Mouse (Mus musculus) embryonic facial prominence, embryonic 15.5 days (tissue): ENCODE results near the gene Ccdc191. TPM values are rescaled to one million over a fixed set of nuclear protein-coding genes. Genes with fewer than 3 reads are reported as not detected.

Source experiments
- ATAC-seq: fragments of 200-750 bp; cut with Nextera tagmentation; 2 replicates; pipeline ENCODE4 v1.8.0; 2017; ENCODE audit warnings: low read depth, moderate TSS enrichment; ENCODE audit not compliant: insufficient number of reproducible peaks, low FRiP score, low TSS enrichment
- H3K27ac ChIP-seq: fragments of 300-500 bp; sonication (generic); replicated peaks from 2 replicates; pipeline ENCODE4 v1.5.1; 2015; ENCODE audit warnings: mild to moderate bottlenecking, inconsistent platforms
- H3K27me3 ChIP-seq: fragments of 300-500 bp; sonication (generic); 2 replicates; pipeline ENCODE4 v1.6.1; 2015; ENCODE audit warnings: inconsistent platforms
- H3K36me3 ChIP-seq: fragments of 300-500 bp; sonication (generic); 2 replicates; pipeline ENCODE4 v1.6.1; 2015; ENCODE audit warnings: mild to moderate bottlenecking, inconsistent platforms
- H3K4me1 ChIP-seq: fragments of 300-500 bp; sonication (generic); 2 replicates; pipeline ENCODE4 v1.6.1; 2015; ENCODE audit warnings: inconsistent platforms
- H3K4me2 ChIP-seq: fragments of 300-500 bp; sonication (generic); replicated peaks from 2 replicates; pipeline ENCODE4 v1.6.1; 2015; ENCODE audit warnings: mild to moderate bottlenecking, inconsistent platforms
- H3K4me3 ChIP-seq: fragments of 300-500 bp; sonication (generic); replicated peaks from 2 replicates; pipeline ENCODE4 v1.5.1; 2015; ENCODE audit warnings: mild to moderate bottlenecking, inconsistent platforms
- H3K9ac ChIP-seq: fragments of 300-500 bp; sonication (generic); 2 replicates; pipeline ENCODE4 v1.6.1; 2015; ENCODE audit warnings: inconsistent platforms
- H3K9me3 ChIP-seq: fragments of 300-500 bp; sonication (generic); replicated peaks from 2 replicates; pipeline ENCODE4 v1.6.1; 2016; ENCODE audit warnings: inconsistent platforms
- WGBS: fragments of 180-500 bp; shearing (Covaris S2); methylation state at CpG from one replicate; pipeline ENCODE4 v1.1.7; 2015; 5-methylcytosine and 5-hydroxymethylcytosine counted together
- polyA plus RNA-seq: library from polyadenylated mRNA; unstranded; fragments of >200 nt; fragmentation: Nextera tagmentation; extraction: Ambion mirVana; gene quantifications from 2 replicates; pipeline ENCODE4 v1.2.1, GENCODE M21; 2015

The Ccdc191 gene
- polyA plus RNA-seq, 1 experiment from 2014 or later: 16.5 TPM

- no peaks in the 10 kb centered on the region for H3K4me1 ChIP-seq
- no peak overlapping the region for H3K4me2 ChIP-seq
- no peaks in the 10 kb centered on the region for H3K9me3 ChIP-seq
- no peaks in the 10 kb centered on the region for H3K36me3 ChIP-seq
- H3K4me3 ChIP-seq: no peak overlapping the region
- no peak overlapping the region for H3K9ac ChIP-seq
- no peak for ATAC-seq
- 81% methylated on average over 3 of the region's 3 CpGs for WGBS
- H3K27ac ChIP-seq: no peak overlapping the region
- H3K27me3 ChIP-seq: no peaks in the 10 kb centered on the region
Observed at GRCm38 (mm10) chr16:43931502-43931901, 41.9 kb downstream of the Ccdc191 start.

DNA sequence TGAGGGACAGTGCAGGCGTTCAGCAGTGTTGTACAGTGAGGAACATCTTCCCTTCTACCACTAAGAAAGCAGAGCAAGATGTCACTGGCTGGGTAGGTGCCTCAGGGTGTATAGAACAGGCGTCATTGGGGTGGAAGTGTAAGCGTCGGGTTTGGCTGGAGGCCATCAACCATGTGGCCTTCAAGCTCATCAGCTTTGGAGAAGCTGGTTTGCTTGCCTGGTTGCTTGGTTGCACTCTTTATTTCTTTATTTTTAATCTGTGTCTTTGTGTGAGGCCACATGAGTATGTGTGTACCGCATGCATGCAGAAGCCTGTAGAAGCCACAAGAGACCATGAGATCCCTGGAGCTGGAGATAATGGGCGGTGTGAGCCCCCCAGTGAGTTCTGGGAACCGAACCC, 42.7 kb downstream of the Ccdc191 start:
- 80% methylated on average over 7 of the region's 7 CpGs for WGBS
- Histone ChIP-seq H3K9me3 (no peaks in the 10 kb centered on the region), H3K27me3 (no peaks in the 10 kb centered on the region), H3K4me1 (no peaks in the 10 kb centered on the region), H3K4me3 (no peak overlapping the region), H3K9ac (no peak overlapping the region), H3K27ac (no peak overlapping the region), H3K36me3 (no peaks in the 10 kb centered on the region), H3K4me2 (no peak overlapping the region)
- ATAC-seq: no peak

GRCm38 (mm10) chr16:43933041-43933440, 43.4 kb downstream of the Ccdc191 start:
- no peaks in the 10 kb centered on the region for H3K36me3 ChIP-seq
- no peak for ATAC-seq
- no peaks in the 10 kb centered on the region for H3K9me3 ChIP-seq
- no peaks in the 10 kb centered on the region for H3K27me3 ChIP-seq
- H3K9ac ChIP-seq: no peak overlapping the region
- H3K4me2 ChIP-seq: no peak overlapping the region
- H3K4me3 ChIP-seq: no peak overlapping the region
- WGBS: 81% methylated on average over 6 of the region's 6 CpGs
- no peaks in the 10 kb centered on the region for H3K4me1 ChIP-seq
- H3K27ac ChIP-seq: no peak overlapping the region

GRCm38 (mm10) chr16:43934856-43935255, 45.3 kb downstream of the Ccdc191 start:
- H3K36me3 ChIP-seq: 0 out of 2 replicates have a peak, but pooled peaks cover 5% of the 10 kb centered on the region
- H3K4me3 ChIP-seq: no peak overlapping the region
- no peak overlapping the region for H3K27ac ChIP-seq
- no peaks in the 10 kb centered on the region for H3K27me3 ChIP-seq
- H3K9ac ChIP-seq: no peak overlapping the region
- WGBS: 76% methylated on average over 8 of the region's 8 CpGs
- no peak overlapping the region for H3K4me2 ChIP-seq
- H3K4me1 ChIP-seq: no peaks in the 10 kb centered on the region
- ATAC-seq: no peak
- no peaks in the 10 kb centered on the region for H3K9me3 ChIP-seq

DNA sequence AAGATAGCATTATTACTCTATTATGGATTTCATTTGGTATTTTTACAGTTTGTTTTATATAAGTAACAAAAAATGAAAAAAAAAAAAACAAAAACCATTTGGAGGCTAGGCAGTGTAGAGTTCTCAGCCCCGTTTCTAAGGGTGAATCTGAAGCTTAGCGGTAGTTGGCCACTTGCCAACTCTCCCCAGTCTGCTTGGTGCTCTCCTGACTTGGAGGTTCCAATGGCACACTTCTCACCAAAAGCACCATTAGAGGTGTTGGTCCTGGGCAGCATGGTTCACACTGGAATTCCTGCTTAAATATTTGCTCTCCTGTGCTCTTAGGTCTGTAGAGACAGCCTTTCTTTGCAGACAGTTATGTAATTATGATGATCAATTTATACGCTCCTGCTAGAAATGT, 45.8 kb downstream of the Ccdc191 start:
- H3K36me3 ChIP-seq: 0 out of 2 replicates have a peak, but pooled peaks cover 5% of the 10 kb centered on the region
- H3K4me3 ChIP-seq: no peak overlapping the region
- H3K9me3 ChIP-seq: no peaks in the 10 kb centered on the region
- 56% methylated on average over 3 of the region's 3 CpGs for WGBS
- H3K27me3 ChIP-seq: no peaks in the 10 kb centered on the region
- H3K27ac ChIP-seq: no peak overlapping the region
- no peak overlapping the region for H3K4me2 ChIP-seq
- no peak for ATAC-seq
- H3K4me1 ChIP-seq: no peaks in the 10 kb centered on the region
- no peak overlapping the region for H3K9ac ChIP-seq

GRCm38 (mm10) chr16:43935892-43936291, 46.3 kb downstream of the Ccdc191 start:
- H3K27ac ChIP-seq: no peak overlapping the region
- no peak overlapping the region for H3K9ac ChIP-seq
- H3K4me2 ChIP-seq: no peak overlapping the region
- no peak overlapping the region for H3K4me3 ChIP-seq
- no peak for ATAC-seq
- H3K9me3 ChIP-seq: no peaks in the 10 kb centered on the region
- no peaks in the 10 kb centered on the region for H3K4me1 ChIP-seq
- no peaks in the 10 kb centered on the region for H3K27me3 ChIP-seq
- WGBS: 58% methylated on average over 3 of the region's 3 CpGs
- H3K36me3 ChIP-seq: 0 out of 2 replicates have a peak, but pooled peaks cover 5% of the 10 kb centered on the region

GRCm38 (mm10) chr16:43940846-43941245, 51.2 kb downstream of the Ccdc191 start:
- no peak overlapping the region for H3K9ac ChIP-seq
- no peak overlapping the region for H3K4me2 ChIP-seq
- H3K36me3 ChIP-seq: 0 out of 2 replicates have a peak, but pooled peaks cover 5% of the 10 kb centered on the region
- no peak for ATAC-seq
- no peaks in the 10 kb centered on the region for H3K9me3 ChIP-seq
- no peaks in the 10 kb centered on the region for H3K4me1 ChIP-seq
- H3K4me3 ChIP-seq: no peak overlapping the region
- WGBS: 89% methylated on average over 4 of the region's 4 CpGs
- H3K27me3 ChIP-seq: no peaks in the 10 kb centered on the region
- H3K27ac ChIP-seq: no peak overlapping the region

DNA sequence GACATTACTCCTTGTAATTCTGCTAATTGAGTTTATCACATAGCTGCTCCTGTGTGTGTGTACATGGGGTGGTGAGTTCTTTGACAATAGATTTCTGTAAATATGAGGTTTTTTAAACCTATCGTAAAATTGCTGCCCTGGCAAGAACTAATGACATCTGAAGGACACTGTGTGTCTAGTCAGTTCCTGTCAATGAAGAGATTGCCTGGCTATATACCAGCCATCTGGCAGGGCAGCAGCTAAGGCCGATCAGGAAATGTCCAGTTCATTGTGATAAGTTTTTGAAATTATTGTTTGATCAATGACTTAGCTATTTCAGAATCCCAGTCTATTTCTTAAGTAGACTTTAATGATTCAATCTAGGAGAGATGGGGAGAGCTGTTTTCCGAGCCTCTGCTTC, 55.8 kb downstream of the Ccdc191 start:
- H3K9me3 ChIP-seq: no peaks in the 10 kb centered on the region
- H3K36me3 ChIP-seq: no peaks in the 10 kb centered on the region
- no peak overlapping the region for H3K4me2 ChIP-seq
- ATAC-seq: no peak
- no peak overlapping the region for H3K27ac ChIP-seq
- H3K27me3 ChIP-seq: no peaks in the 10 kb centered on the region
- no peak overlapping the region for H3K9ac ChIP-seq
- H3K4me1 ChIP-seq: no peaks in the 10 kb centered on the region
- H3K4me3 ChIP-seq: no peak overlapping the region
- 81% methylated on average over 3 of the region's 3 CpGs for WGBS

DNA sequence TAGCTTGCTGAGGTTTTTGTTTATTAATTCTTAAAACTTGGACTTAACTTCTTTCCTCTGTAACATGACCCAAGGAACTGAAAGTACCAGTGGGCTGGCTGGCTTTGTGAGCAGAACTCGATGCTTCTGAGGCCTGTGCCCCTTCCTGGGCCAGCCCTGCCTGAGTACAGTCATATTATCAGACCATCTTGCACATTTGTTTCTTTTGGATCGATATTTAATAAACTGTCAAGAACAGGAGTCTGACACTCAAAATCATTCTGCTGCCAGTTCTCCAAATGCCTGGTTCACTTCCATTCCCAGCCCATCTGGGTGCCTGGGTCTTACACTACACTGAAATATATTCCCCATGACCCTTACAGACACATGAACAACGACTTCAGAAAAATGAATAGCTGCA, 56.3 kb downstream of the Ccdc191 start:
- H3K9ac ChIP-seq: no peak overlapping the region
- WGBS: 47% methylated on average over 3 of the region's 3 CpGs
- no peak for ATAC-seq
- no peaks in the 10 kb centered on the region for H3K36me3 ChIP-seq
- no peaks in the 10 kb centered on the region for H3K9me3 ChIP-seq
- no peak overlapping the region for H3K27ac ChIP-seq
- no peak overlapping the region for H3K4me2 ChIP-seq
- no peak overlapping the region for H3K4me3 ChIP-seq
- no peaks in the 10 kb centered on the region for H3K27me3 ChIP-seq
- H3K4me1 ChIP-seq: no peaks in the 10 kb centered on the region

GRCm38 (mm10) chr16:43951591-43951990, 62.0 kb downstream of the Ccdc191 start:
- no peaks in the 10 kb centered on the region for H3K4me1 ChIP-seq
- WGBS: 67% methylated on average over 4 of the region's 4 CpGs
- no peak for ATAC-seq
- no peaks in the 10 kb centered on the region for H3K27me3 ChIP-seq
- H3K9ac ChIP-seq: no peak overlapping the region
- H3K36me3 ChIP-seq: 0 out of 2 replicates have a peak, but pooled peaks cover 6% of the 10 kb centered on the region
- H3K27ac ChIP-seq: no peak overlapping the region
- no peak overlapping the region for H3K4me2 ChIP-seq
- H3K4me3 ChIP-seq: no peak overlapping the region
- no peaks in the 10 kb centered on the region for H3K9me3 ChIP-seq

DNA sequence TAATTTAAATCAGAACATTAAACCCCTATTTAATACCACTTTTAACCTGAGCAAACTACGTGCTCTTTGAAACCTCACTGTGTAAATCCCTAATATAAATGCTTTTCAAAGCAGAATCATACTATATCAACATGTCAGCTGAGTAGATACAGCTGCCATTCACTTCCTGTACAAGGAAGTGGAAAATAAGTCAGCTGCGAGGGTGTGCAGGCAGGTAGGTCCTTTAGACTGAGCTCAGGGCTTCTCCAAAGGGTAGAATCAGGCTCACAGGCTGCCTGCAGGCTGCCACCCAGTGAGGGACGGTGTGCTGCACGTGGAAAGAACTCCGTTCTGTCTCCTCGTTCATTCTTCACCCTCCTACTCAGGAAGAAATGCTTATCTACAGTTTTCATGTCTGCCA, 65.3 kb downstream of the Ccdc191 start:
- WGBS: 74% methylated on average over 6 of the region's 6 CpGs
- H3K9ac ChIP-seq: no peak overlapping the region
- ATAC-seq: no peak
- H3K27me3 ChIP-seq: no peaks in the 10 kb centered on the region
- no peak overlapping the region for H3K4me2 ChIP-seq
- no peak overlapping the region for H3K27ac ChIP-seq
- H3K36me3 ChIP-seq: 0 out of 2 replicates have a peak, but pooled peaks cover 6% of the 10 kb centered on the region
- no peaks in the 10 kb centered on the region for H3K4me1 ChIP-seq
- H3K9me3 ChIP-seq: no peaks in the 10 kb centered on the region
- H3K4me3 ChIP-seq: no peak overlapping the region

DNA sequence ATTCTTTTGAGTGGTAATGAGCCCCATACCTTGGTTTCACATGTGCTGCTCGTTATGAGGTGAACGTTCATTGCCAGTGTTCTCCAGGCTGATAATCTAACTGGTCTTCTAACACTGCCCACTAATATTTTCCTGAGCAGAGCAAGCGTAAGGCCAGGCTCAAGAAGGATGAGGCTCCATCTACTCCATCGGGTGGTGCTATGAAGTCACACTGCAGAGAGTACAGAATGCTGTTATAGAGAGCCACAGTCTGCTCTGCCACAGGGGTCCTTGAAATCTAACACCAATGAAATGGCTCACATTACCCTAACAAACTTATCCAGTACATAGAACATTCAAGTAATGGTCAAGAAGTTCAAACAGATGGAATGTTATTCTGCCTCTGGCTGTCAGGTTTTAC, 68.4 kb downstream of the Ccdc191 start:
- H3K27me3 ChIP-seq: no peaks in the 10 kb centered on the region
- no peaks in the 10 kb centered on the region for H3K9me3 ChIP-seq
- H3K36me3 ChIP-seq: 0 out of 2 replicates have a peak, but pooled peaks cover 6% of the 10 kb centered on the region
- no peak overlapping the region for H3K27ac ChIP-seq
- H3K4me3 ChIP-seq: no peak overlapping the region
- no peak overlapping the region for H3K4me2 ChIP-seq
- no peaks in the 10 kb centered on the region for H3K4me1 ChIP-seq
- ATAC-seq: no peak
- WGBS: 61% methylated on average over 4 of the region's 4 CpGs
- H3K9ac ChIP-seq: no peak overlapping the region
